Mouse (Mus musculus): ENCODE measurements around the gene Pithd1.

GRCm38 (mm10) chr4:135929828-135930227 is 57.2 kb downstream of the Pithd1 start:
- TF ChIP-seq GATA1 (IDR thresholded peaks at IDR 0.05; ENCODE audit: borderline replicate concordance, low read length) (no peak), FLI1 (IDR thresholded peaks at IDR 0.05; ENCODE audit: low read length) (no peak)
